Mouse (Mus musculus): Measurements from ENCODE around the gene Gm9964.

- TF ChIP-seq CTCF (IDR thresholded peaks at IDR 0.05; ENCODE audit: borderline replicate concordance, control insufficient read depth, extremely low read depth, insufficient read depth, low read length, poor library complexity), result no peak
- no peak for TF ChIP-seq POLR2A (IDR thresholded peaks at IDR 0.05; ENCODE audit: control insufficient read depth, extremely low read depth, insufficient read depth, low read length, poor library complexity)
Observed at GRCm38 (mm10) chr11:79323985-79324685, 27.4 kb upstream of the Gm9964 start.

Measured in thymus, adult 2 months (tissue).